Mouse (Mus musculus): ENCODE measurements around the gene Prune1.
A peak's percentile ranks its signal among the peaks of the same experiment; 100 is the strongest.

Prune1 gene

DNA sequence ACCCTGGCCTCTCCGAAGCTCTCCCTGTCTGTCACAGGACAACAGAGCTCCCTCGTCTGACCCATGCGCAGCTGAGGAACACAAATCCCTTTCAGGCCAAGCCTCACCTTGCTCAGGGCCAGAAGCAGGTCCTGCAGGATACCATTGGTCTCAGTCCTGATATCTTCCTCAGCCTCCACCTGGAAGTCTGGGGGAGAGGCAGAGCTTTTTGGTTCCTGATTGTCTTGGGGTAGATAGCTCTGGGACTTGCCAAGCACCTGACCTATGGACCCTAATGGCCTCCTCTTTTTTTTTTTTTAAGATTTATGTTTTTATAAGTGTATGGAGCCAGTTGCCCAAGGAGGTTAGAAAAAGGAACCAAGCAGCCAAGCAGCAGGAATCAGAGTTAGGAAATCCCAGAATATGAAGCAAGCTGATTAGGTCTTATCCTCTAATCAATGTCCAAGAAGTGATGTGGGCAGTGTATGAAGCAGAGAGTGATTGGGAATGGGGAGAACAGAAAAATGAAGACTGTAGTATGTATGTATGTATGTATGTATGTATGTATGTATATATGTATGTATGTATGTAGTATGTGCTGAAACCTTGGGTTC is 19.4 kb upstream of the Prune1 start:
- no peak for DNase-seq

DNA sequence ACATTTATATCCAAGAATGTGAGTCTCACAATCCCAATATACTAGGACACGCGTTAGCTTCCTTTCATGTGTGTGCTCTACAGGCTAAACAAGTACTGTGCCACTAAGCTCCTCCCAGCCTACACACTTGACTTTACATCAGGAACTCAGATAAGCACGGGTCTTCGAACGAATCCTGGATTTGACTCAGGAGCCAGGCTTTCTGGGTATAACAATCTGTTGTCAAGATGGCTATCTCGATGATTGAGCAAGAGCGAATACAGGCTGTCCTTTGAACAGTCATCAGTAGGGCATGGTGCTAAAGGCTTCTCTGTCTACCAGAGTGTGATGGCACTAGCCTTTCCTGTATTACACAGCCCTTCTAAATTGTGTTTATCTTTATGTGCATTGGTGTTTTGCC is 16.1 kb upstream of the Prune1 start:
- no peak for DNase-seq

DNA sequence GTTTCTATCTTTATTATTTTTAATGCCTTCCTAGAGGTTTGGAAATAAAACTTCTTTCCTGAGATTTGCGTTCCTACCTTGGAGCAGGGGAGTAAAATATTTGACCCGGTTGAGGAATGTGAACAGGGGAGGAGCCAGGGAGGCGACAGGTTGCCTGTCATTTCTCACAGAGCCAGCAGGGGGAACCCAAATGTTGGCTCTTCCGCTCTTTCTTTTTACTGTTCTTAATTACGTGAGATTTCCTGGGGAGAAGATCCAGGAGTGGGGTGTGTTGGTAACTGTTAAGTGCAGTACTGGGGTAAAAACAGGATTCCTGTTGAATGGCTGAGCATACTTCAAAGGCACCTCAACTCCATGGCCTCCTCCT is 14.2 kb upstream of the Prune1 start:
- DNase-seq: peak; percentile 67

DNA sequence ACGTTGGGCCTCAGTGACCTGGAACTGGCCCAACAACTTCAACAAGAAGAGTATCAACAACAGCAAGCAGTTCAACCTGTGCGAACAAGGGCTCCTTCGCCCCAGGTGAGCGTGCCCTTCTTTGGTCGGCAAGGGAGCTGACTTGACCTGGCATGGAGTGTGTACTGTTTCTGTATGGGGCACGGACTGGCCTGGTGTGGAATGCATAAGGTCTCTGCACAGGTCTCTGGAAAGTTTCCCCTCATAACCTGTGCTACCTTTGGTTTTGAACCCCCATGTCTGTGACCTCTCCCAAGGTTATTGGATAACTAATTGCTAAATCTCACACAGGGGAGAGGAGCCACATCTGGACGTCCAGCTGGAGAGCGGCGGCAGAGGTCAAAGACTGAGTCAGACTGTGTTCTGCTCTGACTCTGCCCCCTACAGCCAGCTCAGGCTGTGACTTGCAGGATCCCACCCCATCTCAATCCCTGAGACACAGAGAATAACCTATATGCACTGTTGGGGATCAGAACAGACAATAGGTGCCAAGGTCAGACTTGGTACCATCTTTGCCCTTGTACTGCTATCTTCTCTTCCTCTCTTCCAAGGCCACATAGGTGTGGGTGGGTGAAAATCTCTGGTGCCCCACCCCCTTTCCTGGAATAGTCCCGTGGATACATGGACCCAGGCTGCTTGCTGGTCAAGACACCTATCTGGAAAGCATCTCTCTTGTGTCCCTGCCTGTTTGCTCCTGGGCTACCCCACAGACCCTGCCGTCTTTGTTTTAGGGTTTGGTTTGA is 13.6 kb upstream of the Prune1 start:
- DNase-seq: peak; percentile 74

DNA sequence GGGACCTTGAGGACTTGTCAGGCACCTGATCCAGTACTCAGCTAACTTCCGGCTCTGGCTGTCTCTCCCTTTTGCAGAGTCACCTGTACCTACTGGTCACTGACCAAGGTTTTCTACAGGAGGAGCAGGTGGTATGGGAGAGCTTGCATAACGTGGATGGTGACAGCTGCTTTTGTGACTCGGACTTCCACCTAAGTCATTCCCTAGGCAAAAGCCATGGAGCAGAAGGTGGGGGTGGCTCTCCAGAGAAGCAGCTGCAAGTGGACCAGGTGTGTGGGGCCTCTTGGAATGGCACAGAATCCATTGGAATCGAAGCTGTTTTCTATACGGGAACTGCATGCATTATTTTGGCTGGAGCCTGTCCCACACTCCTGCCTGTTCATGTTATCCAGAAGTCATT is 12.8 kb upstream of the Prune1 start:
- DNase-seq: no peak

DNA sequence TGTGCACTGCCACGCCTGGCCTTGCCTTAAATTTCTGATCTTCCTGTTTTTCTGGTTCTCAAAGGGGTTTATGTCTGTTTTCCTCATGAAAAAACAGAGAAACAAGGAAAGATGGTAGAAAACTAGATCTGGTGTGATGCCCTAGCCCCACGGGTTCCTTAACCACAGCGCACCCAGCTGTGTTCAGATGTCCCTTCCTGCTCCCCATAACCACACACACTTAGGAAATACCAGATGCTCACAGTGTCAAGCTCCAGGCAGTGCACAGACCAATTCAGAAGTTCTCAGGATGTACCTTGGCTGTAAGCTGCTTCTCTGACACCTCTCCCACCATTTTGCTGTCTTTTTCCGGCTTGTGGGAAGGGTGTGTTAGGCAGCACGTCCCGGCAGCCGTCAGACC is 12.4 kb upstream of the Prune1 start:
- DNase-seq: no peak

DNA sequence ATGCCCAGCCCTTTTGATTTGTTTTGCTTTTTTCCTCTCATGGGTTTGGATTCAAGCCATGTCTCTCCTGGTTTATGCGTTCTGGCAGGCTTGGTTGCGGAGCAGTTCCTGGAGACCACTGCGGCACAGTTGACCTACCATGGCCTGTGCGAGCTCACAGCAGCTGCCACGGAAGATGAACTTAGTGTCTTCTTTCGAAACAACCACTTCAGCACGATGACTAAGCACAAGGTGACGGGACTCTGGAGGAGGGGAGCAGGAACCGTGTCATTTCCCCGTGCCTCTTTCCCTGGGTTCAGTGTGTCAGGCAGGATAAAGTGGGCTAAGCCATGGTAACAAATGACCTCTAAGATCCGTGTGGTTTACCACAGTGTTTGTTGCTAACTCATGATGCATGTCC is 11.7 kb upstream of the Prune1 start:
- DNase-seq: peak; percentile 60

DNA sequence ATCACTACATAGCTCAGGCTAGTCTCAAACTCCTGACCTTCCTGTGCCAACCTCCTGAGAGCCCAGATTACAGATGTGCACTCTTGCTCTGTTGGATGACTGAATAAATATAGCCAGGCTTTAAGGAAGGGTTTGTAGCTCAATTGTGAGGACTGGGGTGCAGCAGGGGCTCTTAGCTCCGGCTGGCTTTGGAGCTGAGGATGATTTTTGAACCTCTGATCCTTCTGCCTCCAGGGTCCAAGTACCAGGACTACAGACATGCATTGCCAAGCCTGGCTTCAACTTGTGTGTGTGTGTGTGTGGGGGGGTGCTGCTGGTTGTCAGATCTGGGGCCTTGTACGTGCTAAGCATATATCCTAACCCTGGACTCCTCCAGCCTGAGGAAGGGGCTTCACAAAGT is 11.0 kb upstream of the Prune1 start:
- DNase-seq: no peak

DNA sequence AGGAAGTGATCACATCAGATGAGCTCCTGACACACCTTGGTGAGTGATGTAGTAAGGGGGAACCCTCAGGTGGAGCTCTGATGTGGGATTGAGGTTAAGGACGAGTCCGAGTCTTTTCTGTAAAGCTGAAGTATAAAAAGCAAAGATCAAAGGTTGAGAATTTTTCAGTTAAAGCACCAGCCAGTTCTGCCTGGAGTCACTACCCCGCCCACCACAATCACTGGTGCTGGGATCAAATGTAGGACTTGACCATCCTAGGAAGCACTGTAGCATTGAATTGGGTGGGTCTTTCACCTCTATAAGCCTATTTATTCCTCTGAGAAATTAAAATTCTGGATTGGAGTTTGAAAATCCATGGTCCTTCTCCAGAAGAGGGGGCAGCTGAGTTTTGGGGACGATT is 9.2 kb upstream of the Prune1 start:
- no peak for DNase-seq

DNA sequence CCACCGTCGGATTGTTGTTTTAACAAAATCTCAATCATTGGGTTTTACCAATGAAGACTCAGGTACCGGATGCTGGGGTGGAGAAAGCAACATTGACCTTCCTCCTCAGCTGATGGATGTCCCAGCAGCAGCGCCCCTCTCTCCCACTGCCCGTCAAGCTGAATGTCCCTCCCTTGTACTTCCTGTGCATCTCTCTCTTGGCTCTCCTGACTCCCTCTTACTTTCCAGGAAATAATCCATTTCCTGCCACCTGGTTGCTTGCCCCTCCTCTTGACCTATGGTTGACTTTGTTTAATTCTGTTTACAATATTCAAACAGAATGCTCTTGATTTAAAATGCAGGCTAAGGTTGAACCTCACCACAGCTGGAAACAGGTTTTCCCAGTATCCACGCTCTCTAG is 8.3 kb upstream of the Prune1 start:
- DNase-seq: no peak

DNA sequence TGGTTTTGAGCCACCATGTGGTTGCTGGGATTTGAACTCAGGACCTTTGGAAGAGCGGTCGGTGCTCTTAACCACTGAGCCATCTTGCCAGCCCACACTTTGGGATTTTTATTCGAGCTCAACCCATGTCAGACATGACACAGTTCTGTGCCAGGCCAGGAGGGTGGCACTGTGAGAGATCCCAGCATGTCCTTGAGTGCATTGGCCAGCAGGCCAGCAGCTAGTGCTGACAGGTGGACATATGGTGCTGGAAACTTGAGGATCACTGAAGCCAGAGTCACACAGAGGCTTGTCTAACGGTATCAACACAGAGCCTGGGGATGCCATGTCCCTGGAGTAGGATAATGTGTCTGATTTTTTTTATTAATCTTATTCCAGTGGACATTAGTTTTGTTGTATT is 7.5 kb upstream of the Prune1 start:
- DNase-seq: no peak

DNA sequence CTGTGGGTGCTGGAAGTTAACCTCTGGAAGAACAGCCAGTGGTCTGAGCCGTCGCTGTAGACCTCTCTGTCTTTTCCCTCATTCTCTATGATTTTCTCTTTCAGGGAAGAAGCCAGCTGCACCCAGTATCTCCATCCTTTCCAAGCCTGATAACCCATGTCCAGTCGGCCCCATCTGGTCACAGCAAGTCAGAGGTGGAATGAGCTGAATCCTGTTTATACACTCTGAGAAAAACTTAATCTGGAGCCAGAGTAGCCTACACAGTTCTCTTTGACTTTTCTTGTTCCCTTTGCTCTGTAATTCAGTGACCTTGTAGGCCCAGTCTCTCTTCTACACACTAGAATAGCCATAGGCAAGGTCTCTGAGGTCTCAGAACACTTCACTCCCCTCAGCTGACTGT is 5.7 kb upstream of the Prune1 start:
- DNase-seq: peak; percentile 37

DNA sequence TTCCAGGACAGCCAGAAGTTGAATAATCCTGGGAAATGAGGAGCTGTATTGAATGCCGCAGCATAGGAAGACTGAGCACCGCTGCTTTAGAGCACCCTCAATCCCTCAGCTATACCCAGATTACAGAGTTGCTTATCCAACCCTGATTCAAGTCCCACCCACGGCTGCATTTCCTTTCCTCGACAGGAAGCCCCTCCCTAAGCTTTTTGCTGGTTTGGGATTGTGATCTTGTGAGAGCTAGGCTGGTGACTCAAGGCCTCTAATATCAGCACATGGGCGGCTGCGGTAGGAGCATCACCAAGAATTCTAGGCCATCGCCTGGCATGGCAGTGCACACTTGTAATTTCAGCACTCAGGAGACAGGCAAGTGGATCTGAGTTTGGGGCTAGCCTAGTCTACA is 4.6 kb upstream of the Prune1 start:
- DNase-seq: peak; percentile 32

DNA sequence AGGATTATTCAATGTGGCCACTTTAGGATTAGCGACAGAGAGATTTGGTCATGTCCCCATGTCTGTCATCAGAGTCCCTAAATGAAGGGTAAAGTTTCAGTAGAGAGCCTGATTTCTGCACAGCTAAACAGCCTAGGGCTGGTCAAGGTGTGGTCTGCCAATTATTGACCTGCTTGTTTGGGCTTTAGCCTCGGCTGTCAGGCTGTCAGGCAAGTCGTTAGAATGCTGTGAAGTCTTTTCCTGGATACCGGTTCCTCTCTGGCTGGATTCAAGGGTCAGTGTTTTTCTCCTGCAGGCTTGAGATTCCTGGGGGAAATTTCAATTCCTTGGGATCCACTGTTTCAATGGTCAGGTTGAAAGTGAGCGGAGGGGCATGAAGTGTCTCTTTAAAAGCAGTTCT is 4.1 kb upstream of the Prune1 start:
- DNase-seq: peak; percentile 45

DNA sequence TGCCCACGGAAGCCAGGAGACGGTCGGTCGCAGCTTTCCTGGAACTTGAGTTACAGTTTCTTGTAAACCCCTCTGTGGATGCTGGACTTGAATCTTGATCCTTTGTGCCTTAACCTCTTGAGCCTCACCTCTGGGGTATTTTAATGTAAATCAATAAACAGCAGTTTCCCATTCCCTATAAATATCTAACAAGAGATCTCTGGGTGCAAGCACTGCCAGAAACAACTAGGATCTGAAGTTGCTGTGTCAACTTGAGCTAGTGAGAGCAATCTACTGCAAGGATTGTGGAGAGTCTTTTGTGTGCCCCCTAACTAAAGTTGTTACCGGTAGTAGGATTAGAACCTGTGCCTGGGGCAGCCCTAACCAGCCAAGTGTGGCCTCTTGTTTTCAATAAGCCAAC is 3.5 kb upstream of the Prune1 start:
- no peak for DNase-seq

DNA sequence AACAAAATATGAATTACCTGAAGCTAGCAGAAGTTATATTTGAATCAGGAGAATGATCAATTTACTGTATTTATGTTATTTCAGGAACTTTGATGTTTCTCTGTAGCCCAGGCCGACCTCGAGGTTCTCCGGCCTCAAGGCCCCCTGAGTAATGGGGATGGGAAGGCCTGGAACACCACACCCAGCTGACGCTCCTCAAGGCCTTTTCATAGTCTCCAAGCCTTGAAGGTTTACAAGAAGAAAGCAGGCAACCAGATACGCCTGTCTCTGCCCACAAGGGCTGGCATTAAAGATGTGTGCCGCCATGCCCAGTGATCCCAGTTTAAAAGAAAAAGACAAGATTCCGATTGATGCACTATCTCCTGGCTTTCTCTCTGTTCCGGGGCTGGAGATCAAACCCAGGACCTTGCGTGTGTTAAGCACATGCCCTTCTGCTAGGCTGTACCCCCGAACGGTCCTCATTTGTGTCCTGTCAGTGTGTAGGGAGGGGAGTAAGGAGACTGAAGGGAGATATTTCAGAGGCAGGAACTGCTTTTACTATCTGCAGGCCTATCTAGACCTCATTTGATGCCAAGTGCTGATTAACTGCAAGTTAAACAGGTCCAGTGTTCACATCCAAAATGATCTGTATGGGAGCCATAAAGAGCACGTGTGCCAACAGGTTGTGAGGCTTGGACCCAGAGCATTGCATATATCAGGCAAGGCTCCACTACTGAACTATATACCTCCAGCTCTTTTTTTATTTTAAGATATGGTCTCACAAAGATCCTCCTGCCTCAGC is 2.8 kb upstream of the Prune1 start:
- DNase-seq: no peak

DNA sequence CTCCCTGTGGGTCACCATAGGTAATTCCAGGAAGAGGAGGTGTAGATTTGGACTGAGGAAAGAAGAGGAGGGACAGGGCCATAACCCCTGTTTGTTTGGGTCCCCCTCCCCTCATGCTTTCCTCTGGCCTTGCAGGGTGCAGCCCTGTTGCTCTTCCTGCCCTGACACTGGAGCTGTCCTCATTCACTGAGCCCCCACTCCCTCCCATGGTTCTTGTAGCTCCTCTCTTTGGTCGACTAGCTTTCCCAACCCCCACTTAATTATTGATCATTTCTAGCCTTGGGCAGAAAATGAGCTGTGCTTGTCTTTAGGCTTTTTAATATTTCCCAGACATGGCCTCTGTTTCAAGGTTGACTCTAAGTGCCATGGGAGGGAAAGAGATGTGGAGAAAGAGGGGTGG is 2.2 kb upstream of the Prune1 start:
- no peak for DNase-seq

DNA sequence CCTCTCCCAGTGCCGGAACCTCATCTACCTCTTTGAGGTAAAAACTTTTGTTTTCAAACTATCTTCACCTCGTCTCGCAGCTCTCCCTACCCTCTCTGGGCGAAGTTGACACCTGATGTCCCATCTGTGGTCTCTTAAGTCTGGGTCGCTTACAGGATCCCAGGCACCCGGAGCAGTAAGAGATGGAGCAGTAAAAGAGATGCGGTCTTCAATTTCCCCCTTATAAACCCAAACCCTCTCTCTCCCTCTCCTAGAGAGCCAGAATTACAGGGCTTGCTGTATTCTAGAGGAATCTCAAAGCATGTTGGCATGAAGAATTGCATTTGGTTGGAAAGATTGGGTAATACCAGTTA is 1.7 kb upstream of the Prune1 start:
- DNase-seq: no peak

DNA sequence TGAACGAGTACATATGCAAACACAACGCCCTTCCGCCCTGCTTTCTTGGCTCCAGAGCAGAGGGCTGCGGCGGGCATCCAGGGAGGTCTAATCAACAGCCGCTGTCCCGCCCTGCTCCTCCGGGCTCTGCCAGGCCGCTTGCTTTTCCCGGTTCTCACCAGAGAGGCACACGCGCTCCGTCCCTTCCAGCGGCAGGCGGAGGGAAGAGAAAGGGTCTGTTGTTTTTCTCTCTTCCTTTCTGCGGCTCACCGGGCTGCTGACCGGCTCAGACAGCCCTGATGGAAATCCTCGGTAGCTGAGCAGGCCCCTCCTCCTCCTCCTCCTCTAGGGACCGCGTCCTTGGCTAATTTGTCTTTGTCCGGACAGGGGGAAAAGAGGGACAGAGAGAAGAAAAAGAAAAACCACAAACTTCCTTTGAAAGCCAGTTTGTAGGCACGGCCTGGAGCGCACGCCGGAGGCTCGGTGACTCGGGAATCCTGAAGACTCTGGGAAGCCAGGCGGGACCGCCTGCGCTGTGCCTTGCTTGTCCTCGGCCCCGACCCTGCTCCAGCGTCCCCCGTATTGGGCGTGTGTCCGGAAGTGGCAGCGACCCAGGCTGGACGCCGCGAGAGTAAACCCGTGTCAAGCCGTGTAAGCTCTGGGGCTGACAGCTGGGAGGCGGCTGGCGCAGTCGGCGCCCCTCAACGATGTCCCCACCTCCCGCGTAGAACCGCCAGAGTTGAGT is 1.2 kb upstream of the Prune1 start:
- peak; percentile 85 for DNase-seq

DNA sequence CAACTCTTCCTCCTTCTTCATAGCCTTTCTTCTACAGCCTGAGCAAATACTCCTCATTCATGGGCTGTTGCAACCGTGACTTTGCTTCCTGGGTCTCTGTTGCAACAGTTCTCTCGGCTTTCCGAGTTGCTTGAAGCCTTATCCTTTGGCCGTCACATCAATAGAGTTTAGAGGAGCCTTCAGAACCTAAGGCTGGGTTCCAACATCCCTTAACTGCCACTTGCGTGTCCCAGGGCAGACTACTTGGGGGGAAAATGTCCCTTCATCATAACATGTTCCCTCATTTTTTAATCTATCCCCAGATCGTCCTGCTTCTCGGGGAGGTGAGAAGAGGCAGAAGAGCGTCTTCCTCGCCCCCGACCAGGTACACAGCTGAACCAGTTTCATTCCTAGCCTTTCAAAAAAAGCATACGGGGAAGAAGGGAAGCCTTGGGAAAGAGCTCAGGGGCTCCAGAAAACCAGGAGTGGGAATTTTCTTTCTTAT is 547 bp upstream of the Prune1 start:
- no peak for DNase-seq

DNA sequence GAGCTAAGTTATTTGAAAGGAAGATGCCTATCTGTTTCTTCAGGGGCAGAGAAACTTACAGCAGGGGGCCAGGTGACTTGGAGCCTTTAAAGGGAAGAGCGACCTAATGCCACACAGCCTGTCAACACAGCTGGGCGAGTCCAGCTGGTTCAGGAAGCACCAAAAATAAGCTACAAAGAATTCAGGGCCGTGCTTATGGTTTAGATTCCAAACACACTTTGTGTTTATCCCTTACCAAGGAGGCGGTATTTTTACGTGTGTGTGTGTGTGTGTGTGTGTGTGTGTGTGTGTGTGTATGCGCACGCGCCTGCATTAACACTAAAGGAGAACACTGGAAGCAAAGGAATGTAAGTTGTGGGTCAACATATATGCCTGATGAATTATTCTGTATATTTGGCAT is 1.1 kb downstream of the Prune1 start:
- DNase-seq: peak; percentile 49

DNA sequence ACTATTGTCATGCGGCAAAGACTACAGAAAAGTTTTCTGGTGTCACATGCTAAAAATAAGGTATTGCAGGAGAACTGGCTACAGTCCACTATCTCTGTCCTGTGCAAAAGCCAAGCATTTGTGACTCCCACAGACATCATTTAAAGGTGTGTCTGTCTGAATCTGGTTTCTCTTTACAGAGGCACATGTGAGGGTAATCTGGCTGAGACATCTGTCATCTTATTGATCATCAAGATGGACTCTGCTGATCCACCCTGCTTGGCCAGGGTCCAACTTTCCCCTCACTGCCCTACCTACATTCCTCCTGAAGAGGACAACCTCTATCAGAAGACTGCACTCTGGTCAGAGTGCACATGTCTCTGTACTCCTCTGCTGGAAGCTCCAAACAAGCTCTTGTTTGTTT is 4.7 kb downstream of the Prune1 start:
- no peak for DNase-seq

DNA sequence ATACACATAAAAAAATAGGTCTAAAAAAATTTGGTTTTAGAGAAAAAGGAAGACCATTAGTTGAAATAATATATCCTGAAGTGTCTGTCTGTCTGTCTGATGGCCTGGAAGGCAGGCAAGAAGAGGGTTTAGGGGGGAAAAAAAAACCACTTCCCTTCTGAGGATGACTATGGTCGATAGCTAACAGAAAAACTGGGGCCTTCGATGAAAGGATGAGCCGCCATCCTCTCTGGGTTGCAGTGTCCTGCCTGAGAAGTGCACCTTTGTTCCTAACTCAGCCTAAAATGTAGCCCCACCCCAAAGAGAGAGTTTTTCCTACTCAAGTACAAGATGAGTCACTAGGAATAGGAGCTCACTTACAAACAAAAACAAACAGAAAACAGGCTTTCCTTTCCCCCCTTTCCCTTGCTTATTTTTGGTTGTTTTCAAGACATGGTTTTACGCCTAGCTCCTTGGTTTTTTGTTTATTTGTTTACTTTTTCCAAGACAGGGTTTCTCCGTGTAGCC is 5.4 kb downstream of the Prune1 start:
- DNase-seq: no peak

Data from kidney, adult 18-20 months (tissue).